Mouse (Mus musculus) limb, embryonic 12.5 days (tissue): ENCODE measurements around the gene Doc2b. TPM values are rescaled to one million over a fixed set of nuclear protein-coding genes. Genes with fewer than 3 reads are reported as not detected.

Experiments used
- ATAC-seq: fragments of 200-750 bp; cut with Nextera tagmentation; 2 replicates; pipeline ENCODE4 v1.8.0; 2017; ENCODE audit warnings: low read depth, moderate TSS enrichment; ENCODE audit not compliant: insufficient number of reproducible peaks, insufficient read depth, low FRiP score, low TSS enrichment
- H3K27ac ChIP-seq: fragments of 300-500 bp; sonication (generic); 2 replicates; pipeline ENCODE4 v1.5.1; 2016; ENCODE audit warnings: mild to moderate bottlenecking, moderate library complexity
- H3K27me3 ChIP-seq: fragments of 300-500 bp; sonication (generic); 2 replicates; pipeline ENCODE4 v1.6.1; 2016; ENCODE audit warnings: mild to moderate bottlenecking, moderate library complexity
- H3K36me3 ChIP-seq: fragments of 300-500 bp; sonication (generic); 2 replicates; pipeline ENCODE4 v1.6.1; 2016; ENCODE audit warnings: mild to moderate bottlenecking, moderate library complexity
- H3K4me1 ChIP-seq: fragments of 300-500 bp; sonication (generic); replicated peaks from 2 replicates; pipeline ENCODE4 v1.6.1; 2016
- H3K4me2 ChIP-seq: fragments of 300-500 bp; sonication (generic); 2 replicates; pipeline ENCODE4 v1.6.1; 2016; ENCODE audit warnings: mild to moderate bottlenecking, moderate library complexity
- H3K4me3 ChIP-seq: fragments of 300-500 bp; sonication (generic); replicated peaks from 2 replicates; pipeline ENCODE4 v1.5.1; 2016; ENCODE audit warnings: mild to moderate bottlenecking
- H3K9ac ChIP-seq: fragments of 300-500 bp; sonication (generic); replicated peaks from 2 replicates; pipeline ENCODE4 v1.6.1; 2016; ENCODE audit warnings: mild to moderate bottlenecking, moderate library complexity
- H3K9me3 ChIP-seq: fragments of 300-500 bp; sonication (generic); 2 replicates; pipeline ENCODE4 v1.6.1; 2016; ENCODE audit warnings: mild to moderate bottlenecking, moderate library complexity
- WGBS: fragments of 180-500 bp; shearing (Covaris S2); methylation state at CpG from one replicate; pipeline ENCODE4 v1.1.7; 2016; 5-methylcytosine and 5-hydroxymethylcytosine counted together
- polyA plus RNA-seq: library from polyadenylated mRNA; unstranded; fragments of >200 nt; fragmentation: Nextera tagmentation; extraction: Ambion mirVana; gene quantifications from 2 replicates; pipeline ENCODE4 v1.2.1, GENCODE M21; 2016

Doc2b gene
- polyA plus RNA-seq, 1 experiment from 2014 or later: 0.79 TPM

GRCm38 (mm10) chr11:75823506-75823905 is 27.7 kb upstream of the Doc2b start:
- Histone ChIP-seq H3K36me3 (no peaks in the 10 kb centered on the region), H3K4me2 (no peak overlapping the region), H3K27me3 (peaks cover 7% of the 10 kb centered on the region; the same call in 1 of the 2 replicates), H3K4me3 (no peak overlapping the region), H3K27ac (no peak overlapping the region), H3K9me3 (no peaks in the 10 kb centered on the region), H3K9ac (no peak overlapping the region), H3K4me1 (peaks cover 10% of the 10 kb centered on the region)
- WGBS: 64% methylated on average over 7 of the region's 7 CpGs
- ATAC-seq: no peak

- no peaks in the 10 kb centered on the region for H3K9me3 ChIP-seq
- no peak overlapping the region for H3K4me2 ChIP-seq
- no peak overlapping the region for H3K9ac ChIP-seq
- WGBS: 69% methylated on average over 10 of the region's 10 CpGs
- H3K27ac ChIP-seq: no peak overlapping the region
- H3K36me3 ChIP-seq: no peaks in the 10 kb centered on the region
- H3K4me3 ChIP-seq: no peak overlapping the region
- no peak for ATAC-seq
- peaks cover 20% of the 10 kb centered on the region for H3K4me1 ChIP-seq
- H3K27me3 ChIP-seq: 0 out of 2 replicates have a peak, but pooled peaks cover 2% of the 10 kb centered on the region
These were observed 17.2 kb upstream of the Doc2b start for GRCm38 (mm10) chr11:75813085-75813484.

GRCm38 (mm10) chr11:75811900-75812299 is 16.1 kb upstream of the Doc2b start:
- 40% methylated on average over 3 of the region's 3 CpGs for WGBS
- Histone ChIP-seq H3K9me3 (no peaks in the 10 kb centered on the region), H3K27ac (peak overlapping the region; percentile 67), H3K36me3 (no peaks in the 10 kb centered on the region), H3K4me3 (no peak overlapping the region), H3K4me2 (no peak overlapping the region), H3K9ac (no peak overlapping the region), H3K27me3 (0 out of 2 replicates have a peak, but pooled peaks cover 2% of the 10 kb centered on the region), H3K4me1 (peaks cover 8% of the 10 kb centered on the region)
- ATAC-seq: no peak

- no peaks in the 10 kb centered on the region for H3K36me3 ChIP-seq
- ATAC-seq: no peak
- H3K4me1 ChIP-seq: peaks cover 7% of the 10 kb centered on the region
- H3K4me2 ChIP-seq: no peak overlapping the region
- no peak overlapping the region for H3K9ac ChIP-seq
- 0 out of 2 replicates have a peak, but pooled peaks cover 2% of the 10 kb centered on the region for H3K27me3 ChIP-seq
- WGBS: 88% methylated on average over 3 of the region's 3 CpGs
- no peak overlapping the region for H3K4me3 ChIP-seq
- no peak overlapping the region for H3K27ac ChIP-seq
- H3K9me3 ChIP-seq: no peaks in the 10 kb centered on the region
These were observed 14.7 kb upstream of the Doc2b start for GRCm38 (mm10) chr11:75810526-75810925.

GRCm38 (mm10) chr11:75807486-75807885 is 11.6 kb upstream of the Doc2b start:
- Histone ChIP-seq H3K27ac (no peak overlapping the region), H3K9me3 (no peaks in the 10 kb centered on the region), H3K4me3 (no peak overlapping the region), H3K4me2 (no peak overlapping the region), H3K4me1 (peaks cover 7% of the 10 kb centered on the region), H3K36me3 (no peaks in the 10 kb centered on the region), H3K27me3 (0 out of 2 replicates have a peak, but pooled peaks cover 2% of the 10 kb centered on the region), H3K9ac (no peak overlapping the region)
- 23% methylated on average over 5 of the region's 5 CpGs for WGBS
- no peak for ATAC-seq

GRCm38 (mm10) chr11:75801771-75802550 is 6.1 kb upstream of the Doc2b start:
- Histone ChIP-seq H3K4me3 (no peak overlapping the region), H3K4me1 (no peaks in the 10 kb centered on the region), H3K4me2 (no peak overlapping the region), H3K9me3 (no peaks in the 10 kb centered on the region), H3K9ac (no peak overlapping the region), H3K36me3 (no peaks in the 10 kb centered on the region), H3K27ac (no peak overlapping the region), H3K27me3 (peaks cover 29% of the 10 kb centered on the region)
- WGBS: 83% methylated on average over 7 of the region's 7 CpGs
- ATAC-seq: no peak

GRCm38 (mm10) chr11:75801369-75801768 is 5.5 kb upstream of the Doc2b start:
- Histone ChIP-seq H3K27ac (no peak overlapping the region), H3K4me3 (no peak overlapping the region), H3K27me3 (peaks cover 35% of the 10 kb centered on the region), H3K4me1 (no peaks in the 10 kb centered on the region), H3K36me3 (no peaks in the 10 kb centered on the region), H3K9me3 (no peaks in the 10 kb centered on the region), H3K9ac (no peak overlapping the region), H3K4me2 (no peak overlapping the region)
- ATAC-seq: no peak
- WGBS: 80% methylated on average over 4 of the region's 4 CpGs

- H3K9me3 ChIP-seq: peaks cover 3% of the 10 kb centered on the region; the same call in 1 of the 2 replicates
- H3K4me1 ChIP-seq: peaks cover 16% of the 10 kb centered on the region
- H3K9ac ChIP-seq: no peak overlapping the region
- peak overlapping the region; percentile 53; the same call in 1 of the 2 replicates for H3K4me3 ChIP-seq
- no peaks in the 10 kb centered on the region for H3K36me3 ChIP-seq
- H3K27ac ChIP-seq: no peak overlapping the region
- no peak for ATAC-seq
- peaks cover 82% of the 10 kb centered on the region for H3K27me3 ChIP-seq
- no peak overlapping the region for H3K4me2 ChIP-seq
- 67% methylated on average over 13 of the region's 13 CpGs for WGBS
These were observed 842 bp upstream of the Doc2b start for GRCm38 (mm10) chr11:75796536-75797246.

GRCm38 (mm10) chr11:75795321-75795636 is 570 bp downstream of the Doc2b start:
- Histone ChIP-seq H3K27ac (no peak overlapping the region), H3K36me3 (no peaks in the 10 kb centered on the region), H3K9me3 (peaks cover 3% of the 10 kb centered on the region; the same call in 1 of the 2 replicates), H3K9ac (peak overlapping the region; percentile 64), H3K4me2 (peak overlapping the region; percentile 75), H3K27me3 (peaks cover 91% of the 10 kb centered on the region), H3K4me1 (peaks cover 16% of the 10 kb centered on the region), H3K4me3 (peak overlapping the region; percentile 53)
- ATAC-seq: no peak
- under 1% methylated on average over 38 of the region's 42 CpGs for WGBS

GRCm38 (mm10) chr11:75794602-75795320 is 1.1 kb downstream of the Doc2b start:
- Histone ChIP-seq H3K4me1 (peaks cover 16% of the 10 kb centered on the region), H3K9ac (peak overlapping the region; percentile 64), H3K4me3 (peak overlapping the region; percentile 53), H3K27ac (no peak overlapping the region), H3K36me3 (no peaks in the 10 kb centered on the region), H3K9me3 (peaks cover 3% of the 10 kb centered on the region; the same call in 1 of the 2 replicates), H3K27me3 (peaks cover 94% of the 10 kb centered on the region), H3K4me2 (peak overlapping the region; percentile 75)
- ATAC-seq: no peak
- WGBS: 6% methylated on average over 43 of the region's 45 CpGs

GRCm38 (mm10) chr11:75793351-75793750 is 2.5 kb downstream of the Doc2b start:
- Histone ChIP-seq H3K9ac (no peak overlapping the region), H3K27ac (no peak overlapping the region), H3K4me3 (no peak overlapping the region), H3K4me1 (peaks cover 16% of the 10 kb centered on the region), H3K9me3 (peaks cover 3% of the 10 kb centered on the region; the same call in 1 of the 2 replicates), H3K4me2 (no peak overlapping the region), H3K36me3 (no peaks in the 10 kb centered on the region), H3K27me3 (peaks cover 85% of the 10 kb centered on the region)
- no peak for ATAC-seq
- WGBS: 71% methylated on average over 5 of the region's 5 CpGs
